Mouse (Mus musculus) spleen, adult 2 months (tissue): ENCODE results near the gene Prkg1. TPM values are rescaled to one million over a fixed set of nuclear protein-coding genes. Genes with fewer than 3 reads are reported as not detected.

Source experiments
- DNase-seq, 2 experiments: peaks; one replicate each; pipeline versions ENCODE4 v3.0.0 to v3.0.0-alpha.2; 2012 to 2021; ENCODE audit warnings: low spot score in 2 of 2, low read depth in 1 of 2
- H3K27ac ChIP-seq: fragments of 200-500 bp; 2 replicates; pipeline ENCODE4 v1.5.1; 2012; ENCODE audit warnings: low read length, inconsistent platforms; ENCODE audit not compliant: insufficient read depth
- H3K27me3 ChIP-seq: fragments of 200-500 bp; 2 replicates; pipeline ENCODE4 v1.6.1; 2012; ENCODE audit warnings: mild to moderate bottlenecking, moderate library complexity, low read length, inconsistent platforms; ENCODE audit not compliant: control insufficient read depth, insufficient read depth
- H3K36me3 ChIP-seq: fragments of 200-500 bp; 2 replicates; pipeline ENCODE4 v1.6.1; 2012; ENCODE audit warnings: mild to moderate bottlenecking, low read length, inconsistent platforms; ENCODE audit not compliant: control insufficient read depth, insufficient read depth
- H3K4me1 ChIP-seq: fragments of 200-500 bp; 2 replicates; pipeline ENCODE4 v1.6.1; 2011; ENCODE audit warnings: inconsistent platforms; ENCODE audit not compliant: control insufficient read depth, insufficient read depth, insufficient read length
- H3K4me3 ChIP-seq: fragments of 200-500 bp; 2 replicates; pipeline ENCODE4 v1.5.1; 2011; ENCODE audit warnings: mild to moderate bottlenecking, inconsistent platforms; ENCODE audit not compliant: insufficient read depth, insufficient read length; ENCODE audit errors: extremely low read depth
- CTCF ChIP-seq: fragments of 200-500 bp; IDR thresholded peaks from 2 replicates; pipeline ENCODE4 v1.5.1; 2011; ENCODE audit warnings: mild to moderate bottlenecking, inconsistent platforms; ENCODE audit not compliant: insufficient read depth, insufficient read length, insufficient replicate concordance; ENCODE audit errors: extremely low read depth
- POLR2A ChIP-seq: fragments of 200-500 bp; IDR thresholded peaks from 2 replicates; pipeline ENCODE4 v1.6.1; 2011; ENCODE audit warnings: low read depth, low read length, inconsistent platforms
- WGBS: fragments of 180-500 bp; shearing (Covaris S2); methylation state at CpG from one replicate; pipeline ENCODE4 v1.1.7; 2018; 5-methylcytosine and 5-hydroxymethylcytosine counted together
- polyA plus RNA-seq: library from polyadenylated mRNA; depleted of rRNA; stranded (reverse); fragments of >200 nt; gene quantifications from 2 replicates; pipeline ENCODE4 v1.2.3, GENCODE M21; 2012

Prkg1 gene
- polyA plus RNA-seq, 1 experiment: 0.33 TPM

DNA sequence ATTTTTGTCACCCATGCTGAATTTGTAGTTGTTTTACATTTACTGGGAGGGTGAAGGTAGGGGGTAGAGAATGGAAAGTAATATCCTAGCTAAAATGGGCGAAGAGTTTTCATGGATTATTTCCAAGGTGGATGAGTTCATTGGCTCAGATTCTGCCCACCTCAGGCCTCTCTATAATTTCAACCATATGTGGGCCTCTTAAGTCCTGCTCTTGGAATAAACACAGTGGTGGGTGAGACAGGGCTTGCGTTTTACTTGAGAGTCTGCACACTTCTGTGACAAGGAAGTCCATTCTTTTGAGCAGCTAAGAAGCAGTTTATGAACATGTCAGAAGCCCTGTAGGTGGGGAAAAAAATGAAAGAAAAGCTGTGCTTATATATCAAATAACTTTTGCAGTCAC lies 250.3 kb downstream of the Prkg1 start:
- Histone ChIP-seq H3K27ac (no peak overlapping the region), H3K4me3 (no peak overlapping the region), H3K27me3 (no peaks in the 10 kb centered on the region), H3K36me3 (no peaks in the 10 kb centered on the region), H3K4me1 (no peaks in the 10 kb centered on the region)
- WGBS: 89% methylated on average over 2 of the region's 2 CpGs
- no peak for TF ChIP-seq POLR2A
- no peak for TF ChIP-seq CTCF
- DNase-seq: no peak

DNA sequence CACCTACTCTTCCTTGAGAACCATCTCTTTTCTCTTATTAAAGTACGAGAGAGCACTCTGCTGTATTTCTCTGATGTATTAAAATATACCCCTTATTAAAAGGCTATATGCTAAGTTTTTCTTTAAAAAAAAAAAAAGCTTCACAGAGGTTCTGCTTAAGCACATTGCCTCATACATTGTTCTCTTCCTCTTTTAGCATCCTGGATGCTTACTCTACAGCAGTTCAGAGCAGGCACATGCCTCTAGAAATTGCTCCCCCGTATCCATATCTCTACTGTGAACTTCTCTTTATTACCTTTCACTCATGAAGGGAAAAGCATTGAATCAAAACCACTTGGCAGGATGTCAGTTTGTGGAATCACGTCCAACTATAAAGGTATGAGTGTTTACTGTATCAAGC lies 257.0 kb downstream of the Prkg1 start:
- TF ChIP-seq CTCF (no peak), POLR2A (no peak)
- no peak overlapping the region for H3K27ac ChIP-seq
- WGBS: 32% methylated on average over 3 of the region's 3 CpGs
- no peaks in the 10 kb centered on the region for H3K4me1 ChIP-seq
- DNase-seq: no peak
- no peak overlapping the region for H3K4me3 ChIP-seq
- H3K36me3 ChIP-seq: no peaks in the 10 kb centered on the region
- no peaks in the 10 kb centered on the region for H3K27me3 ChIP-seq

DNA sequence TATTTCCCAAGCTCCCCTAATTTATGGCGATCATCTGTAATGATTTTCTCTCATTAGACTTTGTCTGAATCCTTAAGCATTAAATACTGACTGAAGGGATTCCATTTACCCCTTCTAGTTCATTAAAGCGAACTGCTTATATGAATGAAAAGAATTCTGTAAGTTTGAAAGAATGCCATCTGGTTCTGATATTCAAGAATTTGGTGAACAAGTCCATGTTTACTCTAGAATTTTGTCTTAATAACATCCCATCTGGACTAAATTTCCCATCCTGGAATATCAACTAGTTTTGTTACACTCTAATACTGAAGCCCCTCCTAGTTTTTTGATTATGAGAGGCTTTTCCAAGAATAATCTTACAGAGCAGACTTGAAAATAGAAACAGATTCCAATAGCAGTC lies 258.5 kb downstream of the Prkg1 start:
- Histone ChIP-seq H3K36me3 (no peaks in the 10 kb centered on the region), H3K27me3 (no peaks in the 10 kb centered on the region), H3K27ac (no peak overlapping the region), H3K4me1 (no peaks in the 10 kb centered on the region), H3K4me3 (no peak overlapping the region)
- TF ChIP-seq CTCF: no peak
- TF ChIP-seq POLR2A: no peak
- DNase-seq: no peak
- 92% methylated on average over 2 of the region's 2 CpGs for WGBS

DNA sequence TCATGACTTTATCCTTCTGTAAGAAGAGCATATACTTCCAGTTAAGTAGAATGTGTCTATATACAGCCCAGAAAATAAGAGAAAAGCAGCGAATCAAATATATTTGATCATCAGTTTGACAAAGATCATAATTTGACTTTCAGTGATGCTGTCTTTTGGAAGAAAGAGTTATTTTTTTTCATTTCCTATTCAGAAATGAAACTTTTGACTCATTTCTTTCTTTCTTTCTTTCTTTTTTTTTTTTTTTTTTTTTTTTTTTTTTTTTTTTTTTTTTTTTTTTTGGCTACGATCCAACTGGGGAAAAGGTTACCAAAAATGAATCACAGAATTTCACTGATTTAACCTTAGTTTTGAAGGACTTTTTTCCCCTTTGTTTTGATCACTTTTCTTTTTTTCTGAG lies 259.8 kb downstream of the Prkg1 start:
- no peak for DNase-seq
- no peaks in the 10 kb centered on the region for H3K27me3 ChIP-seq
- WGBS: 90% methylated on average over 2 of the region's 2 CpGs
- no peak for TF ChIP-seq CTCF
- no peak for TF ChIP-seq POLR2A
- H3K27ac ChIP-seq: no peak overlapping the region
- no peaks in the 10 kb centered on the region for H3K4me1 ChIP-seq
- no peak overlapping the region for H3K4me3 ChIP-seq
- no peaks in the 10 kb centered on the region for H3K36me3 ChIP-seq

DNA sequence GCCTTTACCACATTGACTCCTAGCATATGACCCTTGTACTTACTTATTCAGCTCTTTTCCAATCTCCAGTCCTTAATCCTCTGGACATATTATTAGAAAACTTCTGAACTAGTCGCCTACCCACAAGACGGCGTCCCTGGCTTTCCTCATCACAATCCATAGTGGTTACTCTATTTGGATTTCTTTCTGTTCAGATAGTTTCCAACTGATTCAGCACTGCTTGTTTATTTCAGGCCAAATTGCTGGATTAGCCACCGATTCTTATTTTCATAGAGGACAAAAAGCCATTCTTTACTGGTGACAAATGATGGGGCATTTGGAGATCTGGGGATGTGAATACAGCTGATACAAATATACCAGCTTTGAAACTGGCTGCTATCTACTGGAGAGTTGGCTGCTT lies 267.4 kb downstream of the Prkg1 start:
- Histone ChIP-seq H3K36me3 (no peaks in the 10 kb centered on the region), H3K4me1 (no peaks in the 10 kb centered on the region), H3K27ac (no peak overlapping the region), H3K27me3 (no peaks in the 10 kb centered on the region), H3K4me3 (no peak overlapping the region)
- WGBS: 89% methylated on average over 4 of the region's 4 CpGs
- no peak for DNase-seq
- TF ChIP-seq CTCF: no peak
- TF ChIP-seq POLR2A: no peak

DNA sequence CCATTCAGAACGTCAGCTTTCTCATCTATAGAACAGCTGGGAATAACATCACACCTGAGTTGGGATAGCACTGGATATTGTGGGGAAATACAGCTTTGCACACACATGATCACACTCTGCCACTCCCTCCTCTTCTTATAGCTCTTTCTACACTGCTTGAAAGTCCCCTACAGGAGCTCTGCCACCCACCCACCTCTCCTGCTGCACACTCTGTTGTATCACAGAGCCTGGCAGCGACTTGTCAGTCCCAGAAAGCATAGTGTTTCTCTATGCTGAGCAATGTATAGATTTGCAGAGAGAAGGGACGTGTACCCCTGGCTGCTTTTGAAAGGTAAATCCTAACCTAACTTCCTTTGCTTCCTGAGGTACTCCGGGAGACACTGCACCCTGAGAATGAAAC lies 275.2 kb downstream of the Prkg1 start:
- no peak for TF ChIP-seq CTCF
- Histone ChIP-seq H3K27me3 (no peaks in the 10 kb centered on the region), H3K4me1 (no peaks in the 10 kb centered on the region), H3K4me3 (no peak overlapping the region), H3K36me3 (no peaks in the 10 kb centered on the region), H3K27ac (no peak overlapping the region)
- 70% methylated on average over 4 of the region's 4 CpGs for WGBS
- DNase-seq: no peak

DNA sequence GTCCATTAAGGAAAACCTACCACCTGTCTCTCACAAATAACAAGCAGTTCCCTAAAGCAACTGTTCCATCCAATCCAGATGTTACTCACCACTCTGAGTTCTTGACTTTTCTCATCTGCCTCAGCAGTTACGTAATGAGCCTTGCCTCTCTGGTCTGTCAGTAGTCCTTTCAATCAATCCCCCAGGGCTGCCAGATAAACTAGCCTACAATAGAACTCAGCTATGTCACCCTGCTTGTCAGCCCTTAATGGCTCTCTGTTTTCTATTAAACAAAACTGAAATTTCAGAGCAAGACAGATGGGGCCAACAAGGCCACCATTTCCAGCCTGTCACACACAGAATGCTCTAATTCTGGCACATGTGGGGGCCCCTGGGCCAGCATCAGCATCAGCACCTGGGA lies 293.1 kb downstream of the Prkg1 start:
- WGBS: 98% methylated on average over 1 of the region's 1 CpGs
- TF ChIP-seq POLR2A: no peak
- TF ChIP-seq CTCF: no peak

DNA sequence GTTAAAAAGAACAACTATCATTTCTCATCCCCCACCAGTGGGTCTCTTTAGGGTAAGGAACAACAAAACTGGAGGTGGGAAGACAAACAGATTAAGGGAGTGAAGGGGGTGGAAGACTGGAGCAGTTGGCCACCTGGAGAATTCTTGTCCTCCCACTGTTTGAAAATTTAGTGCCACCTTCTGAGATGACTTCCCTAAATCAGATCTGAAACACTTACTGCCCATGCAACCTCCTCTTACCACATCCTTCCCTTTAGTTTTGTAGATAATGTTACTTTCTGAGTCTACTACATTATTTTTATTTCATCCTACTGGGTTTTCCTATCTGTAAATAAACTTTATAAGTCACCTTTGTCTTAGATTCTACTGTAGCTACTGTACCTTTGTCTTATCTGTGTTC lies 304.6 kb downstream of the Prkg1 start:
- Histone ChIP-seq H3K4me3 (no peak overlapping the region), H3K36me3 (no peaks in the 10 kb centered on the region), H3K4me1 (no peaks in the 10 kb centered on the region), H3K27me3 (no peaks in the 10 kb centered on the region), H3K27ac (no peak overlapping the region)
- no peak for DNase-seq
- TF ChIP-seq CTCF (no peak), POLR2A (no peak)

More for the DNA sequence above, 293.1 kb downstream of the Prkg1 start:
- Histone ChIP-seq H3K27ac (no peak overlapping the region), H3K36me3 (no peaks in the 10 kb centered on the region), H3K4me1 (no peaks in the 10 kb centered on the region), H3K4me3 (no peak overlapping the region), H3K27me3 (no peaks in the 10 kb centered on the region)
- no peak for DNase-seq
